Mouse (Mus musculus) heart, adult 11 months (tissue): ENCODE measurements around the gene Tex48.
A peak's percentile ranks its signal among the peaks of the same experiment; 100 is the strongest.

Experiments
- DNase-seq: peaks from one replicate; pipeline ENCODE4 v3.0.0; 2022

Tex48 gene

GRCm38 (mm10) chr4:63622378-63622835, at the start of gene Tex48:
Tex48 (minus strand) TSS chr4:63622428.
- DNase-seq = peak; percentile 70

DNA sequence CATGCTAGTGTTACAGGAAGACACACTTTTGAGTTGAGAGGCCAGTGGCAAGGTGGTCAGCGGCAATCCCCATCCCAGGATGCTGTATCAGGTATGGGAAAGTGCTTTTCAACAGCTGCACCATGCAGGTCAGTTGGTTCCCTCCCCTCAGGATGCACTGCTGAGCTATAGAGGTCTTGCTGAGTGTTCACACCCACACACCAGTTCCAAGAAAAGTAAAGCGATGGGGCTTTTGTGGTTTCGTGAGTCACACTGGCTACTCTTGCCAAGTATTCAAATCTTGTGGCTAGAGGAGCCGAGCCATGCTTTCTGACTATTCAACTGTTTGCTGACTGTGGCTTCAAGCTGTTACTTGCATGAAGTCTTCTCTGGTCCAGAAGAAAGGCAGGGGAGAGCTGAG, 46.0 kb upstream of the Tex48 start:
- peak; percentile 92 for DNase-seq

- DNase-seq = peak; percentile 68
Observed at GRCm38 (mm10) chr4:63665738-63666137, 43.5 kb upstream of the Tex48 start.

- DNase-seq = peak; percentile 44
Observed at GRCm38 (mm10) chr4:63663279-63663678, 41.1 kb upstream of the Tex48 start, which contains the start of gene Gm11214. Gm11214 (minus strand) TSS chr4:63663379.

GRCm38 (mm10) chr4:63661857-63662256, 39.6 kb upstream of the Tex48 start:
- peak; percentile 41 for DNase-seq

GRCm38 (mm10) chr4:63661426-63661825, 39.2 kb upstream of the Tex48 start:
- peak; percentile 23 for DNase-seq

- peak; percentile 23 for DNase-seq
Observed at GRCm38 (mm10) chr4:63659775-63660174, 37.5 kb upstream of the Tex48 start.

DNA sequence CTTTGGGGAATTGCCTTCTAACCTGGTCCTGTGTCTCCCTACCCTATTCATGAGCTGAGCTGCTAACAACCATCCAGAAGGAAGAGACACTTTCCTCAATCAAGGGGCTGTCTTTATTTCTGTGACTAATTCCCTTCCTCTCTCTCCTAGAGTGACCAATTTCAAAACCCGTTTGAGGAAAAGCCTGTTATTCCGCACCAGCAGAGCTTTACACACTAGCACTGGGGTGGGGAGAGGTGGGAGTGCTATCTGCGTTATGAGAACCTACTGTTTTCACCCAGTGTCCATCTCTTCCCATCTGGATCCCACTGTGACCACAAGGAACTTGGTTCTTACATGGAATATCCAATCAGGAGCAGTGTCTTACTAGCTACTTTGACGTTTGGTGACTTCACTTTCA, 36.9 kb upstream of the Tex48 start:
- DNase-seq = no peak

GRCm38 (mm10) chr4:63654381-63654780, 32.2 kb upstream of the Tex48 start:
- DNase-seq = no peak

DNA sequence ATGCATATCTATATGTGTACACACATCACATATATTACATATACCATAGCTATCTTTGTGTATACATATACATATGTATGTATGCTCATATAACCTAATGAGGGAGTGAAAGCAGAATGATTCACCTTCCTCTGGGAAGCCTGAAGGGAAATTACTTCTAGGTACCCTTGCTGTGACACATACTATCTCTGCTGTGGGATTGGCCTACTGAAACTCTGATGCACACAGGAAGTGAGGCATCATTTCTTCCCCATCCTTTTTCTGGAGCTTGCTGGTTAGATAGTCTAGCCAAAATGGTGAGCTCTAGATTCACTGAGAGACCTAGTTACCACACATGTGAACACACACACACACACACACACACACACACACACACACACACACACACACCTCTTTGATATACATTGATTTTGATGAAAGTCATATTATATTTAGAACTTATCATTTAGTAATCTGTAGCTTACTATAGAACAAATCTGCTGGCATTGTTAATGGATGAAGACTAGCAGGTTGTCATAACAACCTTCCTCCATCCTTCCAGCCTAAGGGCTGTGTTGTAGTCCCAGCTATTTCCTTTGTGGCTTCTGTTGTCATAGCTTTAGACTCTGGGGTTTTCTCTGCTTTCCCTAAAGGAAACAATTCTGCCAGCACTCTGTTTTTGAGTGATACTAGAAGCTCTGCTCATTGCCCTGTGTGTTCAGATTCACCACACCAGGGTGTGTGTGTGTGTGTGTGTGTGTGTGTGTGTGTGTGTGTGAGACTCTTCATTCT, 21.9 kb upstream of the Tex48 start:
- DNase-seq = peak; percentile 19

DNA sequence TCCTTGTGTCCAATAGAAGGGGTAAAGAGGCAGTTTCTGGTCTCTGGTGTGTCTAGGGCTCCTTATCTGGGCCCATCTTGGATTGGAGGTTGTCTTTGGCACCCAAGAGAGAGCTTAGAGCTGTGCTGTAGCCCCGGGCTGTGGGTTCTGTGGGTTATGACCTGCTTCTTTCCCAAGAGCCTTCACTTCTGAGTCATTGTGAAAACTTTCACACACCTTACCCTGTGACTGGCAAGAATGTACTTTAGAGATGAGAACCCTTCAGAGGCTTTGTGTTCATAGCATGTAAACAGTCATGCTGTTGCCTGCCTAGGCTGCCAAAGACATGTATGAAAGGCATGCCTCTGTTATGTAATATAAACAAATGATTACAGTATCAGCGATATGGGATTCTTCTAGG, 17.6 kb upstream of the Tex48 start:
- DNase-seq = peak; percentile 23

DNA sequence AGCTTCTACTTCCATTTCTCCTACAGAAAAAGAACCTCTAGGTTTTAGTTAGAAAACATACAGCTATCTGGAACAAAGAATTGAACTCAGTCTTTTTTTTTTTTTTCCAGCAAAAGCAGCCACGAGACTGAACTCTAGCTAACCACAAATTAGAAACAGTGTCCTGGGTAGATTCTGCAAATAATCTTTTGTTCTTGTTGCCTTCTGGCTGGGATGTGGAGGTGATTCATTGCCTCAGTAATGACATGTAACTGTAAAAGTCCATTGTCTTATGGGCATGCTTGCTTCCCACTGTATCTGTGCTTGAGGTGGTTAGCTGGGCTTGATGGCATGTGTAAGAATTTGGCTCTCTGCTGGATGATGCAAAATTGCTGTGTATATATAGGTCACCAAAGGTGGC, 16.4 kb upstream of the Tex48 start:
- no peak for DNase-seq

DNA sequence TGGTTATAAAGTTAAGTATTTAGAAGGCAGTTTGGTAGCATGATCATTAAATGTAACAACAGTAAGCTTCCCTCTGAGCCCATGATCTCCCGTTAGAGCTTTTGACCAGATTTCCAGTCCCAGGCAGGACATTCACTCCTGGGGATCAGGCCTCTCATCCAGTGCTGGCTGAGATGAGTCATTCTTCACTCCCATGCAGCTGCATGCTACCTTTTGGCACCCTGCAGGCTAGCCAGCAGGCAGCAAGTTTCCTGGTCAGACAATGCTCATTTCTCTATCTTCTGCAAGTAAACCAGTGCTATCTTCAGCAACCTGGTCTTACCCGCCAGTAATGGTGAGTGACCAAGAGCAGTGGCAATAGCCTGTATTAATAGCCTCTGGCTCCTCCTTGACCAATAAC, 11.0 kb upstream of the Tex48 start:
- peak; percentile 51 for DNase-seq

DNA sequence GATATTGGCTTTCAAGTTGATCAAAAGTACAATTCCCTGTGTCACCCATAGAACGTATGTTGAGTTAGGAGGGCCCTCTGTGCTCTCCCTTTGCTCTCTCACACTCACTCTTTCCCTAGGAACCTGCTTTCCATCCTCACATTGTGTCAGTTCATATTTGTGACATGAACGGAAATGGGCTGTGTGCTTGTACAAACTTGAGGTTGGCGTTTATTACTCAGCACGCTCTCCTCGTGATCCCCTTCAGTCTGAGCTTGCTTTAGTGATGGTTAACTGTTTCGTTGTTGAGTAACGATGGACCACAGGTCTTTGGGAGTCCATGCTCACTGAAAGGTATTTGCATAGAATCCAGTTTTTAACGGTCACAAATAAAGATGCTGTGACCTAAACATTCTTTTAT, 4.9 kb upstream of the Tex48 start:
- peak; percentile 5 for DNase-seq

GRCm38 (mm10) chr4:63625563-63626080, 3.4 kb upstream of the Tex48 start:
- DNase-seq = no peak

DNA sequence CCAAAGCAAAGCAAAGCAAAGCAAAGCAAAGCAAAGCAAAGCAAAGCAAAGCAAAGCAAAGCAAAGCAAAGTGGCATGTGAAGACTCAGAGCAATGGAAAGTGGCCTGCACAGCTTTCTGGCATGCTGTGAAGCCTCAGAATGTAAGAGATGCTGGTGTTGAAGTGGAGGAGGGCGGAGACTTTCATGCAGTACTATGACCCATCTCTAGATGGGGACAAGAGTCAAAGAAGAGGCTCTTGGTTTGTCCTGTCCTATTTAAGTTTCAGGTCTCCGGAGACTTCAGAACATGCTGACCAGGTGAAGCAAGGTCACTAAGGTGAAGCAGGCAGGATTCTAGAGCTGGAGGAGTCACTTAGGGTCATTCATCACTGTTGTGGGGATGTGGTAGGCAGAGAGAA, 367 bp downstream of the Tex48 start:
- peak; percentile 46 for DNase-seq

GRCm38 (mm10) chr4:63608391-63608790, 13.8 kb downstream of the Tex48 start:
- peak; percentile 73 for DNase-seq

DNA sequence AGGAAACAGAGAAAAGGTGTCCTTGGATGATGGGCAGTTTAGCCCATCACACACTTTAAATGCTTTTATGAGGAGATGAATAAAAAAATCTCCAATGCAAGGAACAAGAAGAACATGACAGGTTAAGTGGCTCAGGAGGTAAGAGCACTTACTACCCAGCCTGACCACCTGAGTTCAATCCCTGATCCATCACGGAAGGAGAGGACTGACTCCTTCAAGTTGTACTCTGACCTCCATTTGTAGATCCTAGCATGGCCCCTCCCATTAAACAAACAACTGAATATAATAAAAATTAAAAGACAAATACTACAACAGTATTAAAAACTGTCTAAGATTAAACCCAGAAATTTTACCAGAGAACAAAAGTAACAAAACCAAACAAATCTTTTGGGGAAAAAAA, 16.3 kb downstream of the Tex48 start:
- DNase-seq = no peak

DNA sequence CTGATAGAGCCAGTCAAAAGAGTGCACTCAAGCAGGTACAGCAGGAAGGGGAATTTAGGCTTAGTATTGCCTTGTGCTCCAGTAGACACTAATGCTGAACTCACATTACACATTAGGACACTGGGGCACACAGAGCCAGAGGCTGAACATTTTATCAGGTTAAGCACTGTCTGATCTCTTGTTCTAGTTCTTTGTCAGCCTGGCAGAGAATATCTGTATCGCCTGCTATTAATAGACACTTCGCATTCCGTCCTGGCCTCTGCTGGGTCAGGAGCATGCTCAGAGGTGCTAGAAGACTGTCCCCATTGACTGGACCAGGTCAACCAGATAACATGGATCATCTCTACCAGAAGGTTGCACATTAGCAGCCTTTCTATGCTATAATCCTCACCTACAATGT, 16.7 kb downstream of the Tex48 start:
- peak; percentile 95 for DNase-seq

GRCm38 (mm10) chr4:63604945-63605344, 17.3 kb downstream of the Tex48 start, which contains the start of gene Gm11213:
Gm11213 (minus strand) TSS chr4:63605261.
- peak; percentile 70 for DNase-seq

- DNase-seq = peak; percentile 30
Observed at GRCm38 (mm10) chr4:63601263-63601662, 21.0 kb downstream of the Tex48 start.

GRCm38 (mm10) chr4:63600786-63601185, 21.4 kb downstream of the Tex48 start:
- peak; percentile 56 for DNase-seq

DNA sequence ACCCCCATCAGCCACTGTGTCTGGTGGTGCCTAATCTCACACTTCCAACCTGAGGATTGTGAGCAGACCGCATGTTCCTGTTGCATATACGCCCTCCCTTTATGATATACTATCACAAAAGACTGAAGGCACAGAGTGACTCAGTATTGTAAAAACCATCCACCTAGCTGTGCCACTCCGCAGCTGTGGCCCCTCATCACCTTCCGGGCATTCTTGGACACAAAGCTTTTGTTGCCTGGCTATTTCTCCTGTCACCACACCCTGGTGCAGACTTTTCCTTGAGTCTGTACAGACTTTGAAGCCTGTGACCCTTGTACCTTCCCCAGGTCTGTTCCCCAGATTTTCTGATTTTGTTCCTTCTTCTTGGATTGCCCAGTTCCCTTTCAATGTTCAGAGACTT, 26.2 kb downstream of the Tex48 start:
- peak; percentile 68 for DNase-seq

- DNase-seq = peak; percentile 87
Observed at GRCm38 (mm10) chr4:63595259-63595658, 27.0 kb downstream of the Tex48 start.
